Mouse (Mus musculus): Measurements from ENCODE around the gene Car12. TPM values are rescaled to one million over a fixed set of nuclear protein-coding genes. Genes with fewer than 3 reads are reported as not detected.

Gene Car12
- total RNA-seq, 1 experiment = 2.1 TPM

GRCm38 (mm10) chr9:66722187-66722868 lies 8.8 kb downstream of the Car12 start:
- DNase-seq (ENCODE audit: low read depth, low spot score) = no peak
- H3K36me3 ChIP-seq (ENCODE audit: control insufficient read depth, insufficient read depth, low read length, poor library complexity, severe bottlenecking) = no peaks in the 10 kb centered on the region
- H3K4me1 ChIP-seq (ENCODE audit: control insufficient read depth in 2 of 2, insufficient read depth in 2 of 2, low read length in 2 of 2, poor library complexity in 1 of 2) = no peaks in the 10 kb centered on the region
- in situ Hi-C loops (cut with MboI; ENCODE audit: low sequenced_read_pairs in 2 of 2, unreplicated experiment in 2 of 2) = no loop called here
- TF ChIP-seq ZNF384 (IDR thresholded peaks at IDR 0.05; ENCODE audit: low read depth, low read length) = no peak
- no peak overlapping the region for H3K9ac ChIP-seq (ENCODE audit: insufficient read depth, low read depth, low read length, poor library complexity, severe bottlenecking)
- H3K4me3 ChIP-seq (ENCODE audit: insufficient read depth in 1 of 2, low read depth in 1 of 2, low read length in 2 of 2, poor library complexity in 1 of 2, severe bottlenecking in 1 of 2) = no peak overlapping the region
- no peak overlapping the region for H3K27ac ChIP-seq (ENCODE audit: insufficient read depth, low read depth, low read length, poor library complexity, severe bottlenecking)
- H3K9me3 ChIP-seq (ENCODE audit: control insufficient read depth, insufficient read depth, low read depth, low read length) = no peaks in the 10 kb centered on the region

- no peaks in the 10 kb centered on the region for H3K4me1 ChIP-seq (ENCODE audit: control insufficient read depth in 2 of 2, insufficient read depth in 2 of 2, low read length in 2 of 2, poor library complexity in 1 of 2)
These were observed 9.4 kb downstream of the Car12 start for GRCm38 (mm10) chr9:66722869-66723272.

GRCm38 (mm10) chr9:66725591-66725990 lies 12.1 kb downstream of the Car12 start:
- Histone ChIP-seq H3K27ac (ENCODE audit: insufficient read depth, low read depth, low read length, poor library complexity, severe bottlenecking) (no peak overlapping the region), H3K9me3 (ENCODE audit: control insufficient read depth, insufficient read depth, low read depth, low read length) (no peaks in the 10 kb centered on the region), H3K4me1 (ENCODE audit: control insufficient read depth in 2 of 2, insufficient read depth in 2 of 2, low read length in 2 of 2, poor library complexity in 1 of 2) (no peaks in the 10 kb centered on the region), H3K36me3 (ENCODE audit: control insufficient read depth, insufficient read depth, low read length, poor library complexity, severe bottlenecking) (no peaks in the 10 kb centered on the region), H3K9ac (ENCODE audit: insufficient read depth, low read depth, low read length, poor library complexity, severe bottlenecking) (no peak overlapping the region), H3K4me3 (ENCODE audit: insufficient read depth in 1 of 2, low read depth in 1 of 2, low read length in 2 of 2, poor library complexity in 1 of 2, severe bottlenecking in 1 of 2) (no peak overlapping the region)
- in situ Hi-C loops (cut with MboI; ENCODE audit: low sequenced_read_pairs in 2 of 2, unreplicated experiment in 2 of 2) = no loop called here
- no peak for DNase-seq (ENCODE audit: low read depth, low spot score)
- TF ChIP-seq CHD2 (IDR thresholded peaks at IDR 0.05; ENCODE audit: low read depth, low read length) (no peak), HCFC1 (IDR thresholded peaks at IDR 0.05; ENCODE audit: borderline replicate concordance, insufficient read depth, low read length) (no peak), ZNF384 (IDR thresholded peaks at IDR 0.05; ENCODE audit: low read depth, low read length) (no peak), MAFK (IDR thresholded peaks at IDR 0.05; ENCODE audit: insufficient read depth, low read depth, low read length) (no peak), ZC3H11A (IDR thresholded peaks at IDR 0.05; ENCODE audit: borderline replicate concordance, low read depth, low read length) (no peak)

More at GRCm38 (mm10) chr9:66722869-66723272, 9.4 kb downstream of the Car12 start:
- in situ Hi-C loops (cut with MboI; ENCODE audit: low sequenced_read_pairs in 2 of 2, unreplicated experiment in 2 of 2) = no loop called here
- Histone ChIP-seq H3K4me3 (ENCODE audit: insufficient read depth in 1 of 2, low read depth in 1 of 2, low read length in 2 of 2, poor library complexity in 1 of 2, severe bottlenecking in 1 of 2) (no peak overlapping the region), H3K27ac (ENCODE audit: insufficient read depth, low read depth, low read length, poor library complexity, severe bottlenecking) (no peak overlapping the region), H3K9me3 (ENCODE audit: control insufficient read depth, insufficient read depth, low read depth, low read length) (no peaks in the 10 kb centered on the region), H3K9ac (ENCODE audit: insufficient read depth, low read depth, low read length, poor library complexity, severe bottlenecking) (no peak overlapping the region), H3K36me3 (ENCODE audit: control insufficient read depth, insufficient read depth, low read length, poor library complexity, severe bottlenecking) (no peaks in the 10 kb centered on the region)
- TF ChIP-seq MAFK (IDR thresholded peaks at IDR 0.05; ENCODE audit: insufficient read depth, low read depth, low read length) (no peak), CHD2 (IDR thresholded peaks at IDR 0.05; ENCODE audit: low read depth, low read length) (no peak), HCFC1 (IDR thresholded peaks at IDR 0.05; ENCODE audit: borderline replicate concordance, insufficient read depth, low read length) (no peak), ZNF384 (IDR thresholded peaks at IDR 0.05; ENCODE audit: low read depth, low read length) (no peak), ZC3H11A (IDR thresholded peaks at IDR 0.05; ENCODE audit: borderline replicate concordance, low read depth, low read length) (no peak)
- no peak for DNase-seq (ENCODE audit: low read depth, low spot score)

- no peak for DNase-seq (ENCODE audit: low read depth, low spot score)
- Histone ChIP-seq H3K9me3 (ENCODE audit: control insufficient read depth, insufficient read depth, low read depth, low read length) (no peaks in the 10 kb centered on the region), H3K4me1 (ENCODE audit: control insufficient read depth in 2 of 2, insufficient read depth in 2 of 2, low read length in 2 of 2, poor library complexity in 1 of 2) (no peaks in the 10 kb centered on the region), H3K27ac (ENCODE audit: insufficient read depth, low read depth, low read length, poor library complexity, severe bottlenecking) (no peak overlapping the region), H3K9ac (ENCODE audit: insufficient read depth, low read depth, low read length, poor library complexity, severe bottlenecking) (no peak overlapping the region), H3K4me3 (ENCODE audit: insufficient read depth in 1 of 2, low read depth in 1 of 2, low read length in 2 of 2, poor library complexity in 1 of 2, severe bottlenecking in 1 of 2) (no peak overlapping the region), H3K36me3 (ENCODE audit: control insufficient read depth, insufficient read depth, low read length, poor library complexity, severe bottlenecking) (no peaks in the 10 kb centered on the region)
- no peak for TF ChIP-seq CHD2 (IDR thresholded peaks at IDR 0.05; ENCODE audit: low read depth, low read length)
- TF ChIP-seq MAFK (IDR thresholded peaks at IDR 0.05; ENCODE audit: insufficient read depth, low read depth, low read length) = no peak
- TF ChIP-seq ZC3H11A (IDR thresholded peaks at IDR 0.05; ENCODE audit: borderline replicate concordance, low read depth, low read length) = no peak
- TF ChIP-seq ZNF384 (IDR thresholded peaks at IDR 0.05; ENCODE audit: low read depth, low read length) = no peak
- TF ChIP-seq HCFC1 (IDR thresholded peaks at IDR 0.05; ENCODE audit: borderline replicate concordance, insufficient read depth, low read length) = no peak
- in situ Hi-C loops (cut with MboI; ENCODE audit: low sequenced_read_pairs in 2 of 2, unreplicated experiment in 2 of 2) = no loop called here
These were observed 13.8 kb downstream of the Car12 start for GRCm38 (mm10) chr9:66727333-66727732.

- H3K4me1 ChIP-seq (ENCODE audit: control insufficient read depth in 2 of 2, insufficient read depth in 2 of 2, low read length in 2 of 2, poor library complexity in 1 of 2) = no peaks in the 10 kb centered on the region
- no peak for DNase-seq (ENCODE audit: low read depth, low spot score)
- in situ Hi-C loops (cut with MboI; ENCODE audit: low sequenced_read_pairs in 2 of 2, unreplicated experiment in 2 of 2) = no loop called here
- H3K9me3 ChIP-seq (ENCODE audit: control insufficient read depth, insufficient read depth, low read depth, low read length) = no peaks in the 10 kb centered on the region
- no peaks in the 10 kb centered on the region for H3K36me3 ChIP-seq (ENCODE audit: control insufficient read depth, insufficient read depth, low read length, poor library complexity, severe bottlenecking)
- H3K9ac ChIP-seq (ENCODE audit: insufficient read depth, low read depth, low read length, poor library complexity, severe bottlenecking) = no peak overlapping the region
- TF ChIP-seq ZC3H11A (IDR thresholded peaks at IDR 0.05; ENCODE audit: borderline replicate concordance, low read depth, low read length) (no peak), ZNF384 (IDR thresholded peaks at IDR 0.05; ENCODE audit: low read depth, low read length) (no peak), HCFC1 (IDR thresholded peaks at IDR 0.05; ENCODE audit: borderline replicate concordance, insufficient read depth, low read length) (no peak), MAFK (IDR thresholded peaks at IDR 0.05; ENCODE audit: insufficient read depth, low read depth, low read length) (no peak), CHD2 (IDR thresholded peaks at IDR 0.05; ENCODE audit: low read depth, low read length) (no peak)
- no peak overlapping the region for H3K27ac ChIP-seq (ENCODE audit: insufficient read depth, low read depth, low read length, poor library complexity, severe bottlenecking)
- H3K4me3 ChIP-seq (ENCODE audit: insufficient read depth in 1 of 2, low read depth in 1 of 2, low read length in 2 of 2, poor library complexity in 1 of 2, severe bottlenecking in 1 of 2) = no peak overlapping the region
These were observed 17.1 kb downstream of the Car12 start for GRCm38 (mm10) chr9:66730556-66730955.

Data from ES-E14 (cell line).